Mouse (Mus musculus) forebrain, postnatal 0 days (tissue): ENCODE data around the gene Abca1. TPM values are rescaled to one million over a fixed set of nuclear protein-coding genes. Genes with fewer than 3 reads are reported as not detected.

Experiments used
- ATAC-seq: fragments of 200-750 bp; cut with Nextera tagmentation; 2 replicates; pipeline ENCODE4 v1.8.0; 2017; ENCODE audit warnings: mild to moderate bottlenecking, moderate library complexity
- DNase-seq: peaks from one replicate; pipeline ENCODE4 v3.0.0-alpha.2; 2015
- H3K27ac ChIP-seq: fragments of 300-500 bp; sonication (generic); 2 replicates; pipeline ENCODE4 v1.5.1; 2014; ENCODE audit warnings: low read depth, mild to moderate bottlenecking, antibody characterized with exemption, low read length, moderate library complexity, mixed read lengths
- H3K27me3 ChIP-seq: fragments of 300-500 bp; sonication (generic); 2 replicates; pipeline ENCODE4 v1.6.1; 2014; ENCODE audit warnings: mild to moderate bottlenecking, low read length, mixed read lengths; ENCODE audit not compliant: insufficient read depth
- H3K36me3 ChIP-seq: fragments of 300-500 bp; sonication (generic); 2 replicates; pipeline ENCODE4 v1.6.1; 2014; ENCODE audit warnings: mild to moderate bottlenecking, moderate library complexity; ENCODE audit not compliant: insufficient read depth
- H3K4me1 ChIP-seq: fragments of 300-500 bp; sonication (generic); 2 replicates; pipeline ENCODE4 v1.6.1; 2014; ENCODE audit warnings: antibody characterized with exemption; ENCODE audit not compliant: insufficient read depth
- H3K4me2 ChIP-seq: fragments of 300-500 bp; sonication (generic); 2 replicates; pipeline ENCODE4 v1.6.1; 2014; ENCODE audit warnings: low read depth, mild to moderate bottlenecking, moderate library complexity
- H3K4me3 ChIP-seq: fragments of 300-500 bp; sonication (generic); 2 replicates; pipeline ENCODE4 v1.5.1; 2014; ENCODE audit warnings: low read depth, low read length, mixed read lengths
- H3K9ac ChIP-seq: fragments of 300-500 bp; sonication (generic); 2 replicates; pipeline ENCODE4 v1.6.1; 2014; ENCODE audit warnings: mild to moderate bottlenecking
- H3K9me3 ChIP-seq: fragments of 300-500 bp; sonication (generic); 2 replicates; pipeline ENCODE4 v1.6.1; 2016; ENCODE audit warnings: low read length
- CTCF ChIP-seq: sonication (generic); IDR thresholded peaks from 2 replicates; pipeline ENCODE4 v1.5.1; 2016; ENCODE audit warnings: antibody characterized with exemption, control low read depth, low read depth
- WGBS: fragments of 180-500 bp; shearing (Covaris S2); extraction: QIAGEN DNeasy Blood & Tissue Kit; methylation state at CpG from one replicate; pipeline ENCODE4 v1.1.7; 2014; 5-methylcytosine and 5-hydroxymethylcytosine counted together
- polyA plus RNA-seq: library from polyadenylated mRNA; unstranded; fragments of >200 nt; fragmentation: Nextera tagmentation; extraction: Ambion mirVana; gene quantifications from 2 replicates; pipeline ENCODE4 v1.2.1, GENCODE M21; 2015
- total RNA-seq: library from RNA; depleted of rRNA; stranded (reverse); fragments of >200 nt; gene quantifications from 2 replicates; pipeline ENCODE4 v1.2.3, GENCODE M21; 2014

The Abca1 gene
- total and polyA plus RNA-seq, 2 experiments from 2014 or later, result 6.3 to 39.2 TPM

- no peak for ATAC-seq
- no peak for TF ChIP-seq CTCF
- Histone ChIP-seq H3K4me1 (no peaks in the 10 kb centered on the region), H3K36me3 (peaks cover 10% of the 10 kb centered on the region; the same call in 1 of the 2 replicates), H3K9me3 (no peaks in the 10 kb centered on the region), H3K9ac (no peak overlapping the region), H3K27ac (no peak overlapping the region), H3K4me3 (no peak overlapping the region), H3K27me3 (no peaks in the 10 kb centered on the region), H3K4me2 (no peak overlapping the region)
- DNase-seq, result no peak
- 89% methylated on average over 3 of the region's 3 CpGs for WGBS
These were observed 37.4 kb downstream of the Abca1 start for GRCm38 (mm10) chr4:53122310-53122709.

GRCm38 (mm10) chr4:53121516-53122227, 38.0 kb downstream of the Abca1 start:
- Histone ChIP-seq H3K4me3 (no peak overlapping the region), H3K4me2 (no peak overlapping the region), H3K4me1 (no peaks in the 10 kb centered on the region), H3K36me3 (peaks cover 4% of the 10 kb centered on the region; the same call in 1 of the 2 replicates), H3K27ac (no peak overlapping the region), H3K27me3 (no peaks in the 10 kb centered on the region), H3K9me3 (no peaks in the 10 kb centered on the region), H3K9ac (no peak overlapping the region)
- no peak for TF ChIP-seq CTCF
- 56% methylated on average over 7 of the region's 7 CpGs for WGBS
- DNase-seq (no peak), ATAC-seq (no peak; the same call in 1 of the 2 replicates)

GRCm38 (mm10) chr4:53121084-53121483, 38.6 kb downstream of the Abca1 start:
- Histone ChIP-seq H3K4me2 (no peak overlapping the region), H3K4me3 (no peak overlapping the region), H3K36me3 (no peaks in the 10 kb centered on the region; the same call in 1 of the 2 replicates), H3K27me3 (no peaks in the 10 kb centered on the region), H3K27ac (no peak overlapping the region), H3K9me3 (no peaks in the 10 kb centered on the region), H3K9ac (no peak overlapping the region), H3K4me1 (no peaks in the 10 kb centered on the region)
- ATAC-seq (no peak), DNase-seq (no peak)
- TF ChIP-seq CTCF, result no peak
- 90% methylated on average over 3 of the region's 3 CpGs for WGBS

- Histone ChIP-seq H3K27ac (no peak overlapping the region), H3K9me3 (no peaks in the 10 kb centered on the region), H3K27me3 (no peaks in the 10 kb centered on the region), H3K4me2 (no peak overlapping the region), H3K4me3 (no peak overlapping the region), H3K4me1 (no peaks in the 10 kb centered on the region), H3K9ac (no peak overlapping the region), H3K36me3 (no peaks in the 10 kb centered on the region)
- no peak for TF ChIP-seq CTCF
- 85% methylated on average over 10 of the region's 10 CpGs for WGBS
- DNase-seq (no peak), ATAC-seq (no peak)
These were observed 39.5 kb downstream of the Abca1 start for GRCm38 (mm10) chr4:53120038-53120685.

- 76% methylated on average over 4 of the region's 4 CpGs for WGBS
- TF ChIP-seq CTCF, result no peak
- ATAC-seq (no peak), DNase-seq (no peak)
- no peak overlapping the region for H3K9ac ChIP-seq
- no peak overlapping the region for H3K27ac ChIP-seq
- no peak overlapping the region for H3K4me2 ChIP-seq
- no peak overlapping the region for H3K4me3 ChIP-seq
- no peaks in the 10 kb centered on the region for H3K27me3 ChIP-seq
- H3K4me1 ChIP-seq, result no peaks in the 10 kb centered on the region
- H3K36me3 ChIP-seq, result no peaks in the 10 kb centered on the region
- no peaks in the 10 kb centered on the region for H3K9me3 ChIP-seq
These were observed 41.1 kb downstream of the Abca1 start for GRCm38 (mm10) chr4:53118643-53119042.

GRCm38 (mm10) chr4:53117610-53118009, 42.1 kb downstream of the Abca1 start:
- H3K9ac ChIP-seq, result no peak overlapping the region
- H3K4me3 ChIP-seq, result no peak overlapping the region
- no peak overlapping the region for H3K4me2 ChIP-seq
- no peak overlapping the region for H3K27ac ChIP-seq
- TF ChIP-seq CTCF, result peak; percentile 54
- no peaks in the 10 kb centered on the region for H3K27me3 ChIP-seq
- no peaks in the 10 kb centered on the region for H3K36me3 ChIP-seq
- no peak for ATAC-seq
- H3K4me1 ChIP-seq, result no peaks in the 10 kb centered on the region
- H3K9me3 ChIP-seq, result no peaks in the 10 kb centered on the region
- DNase-seq, result no peak

- WGBS, result 36% methylated on average over 5 of the region's 5 CpGs
- no peak overlapping the region for H3K4me2 ChIP-seq
- no peaks in the 10 kb centered on the region for H3K9me3 ChIP-seq
- no peak for TF ChIP-seq CTCF
- H3K4me1 ChIP-seq, result no peaks in the 10 kb centered on the region
- DNase-seq, result no peak
- no peaks in the 10 kb centered on the region for H3K27me3 ChIP-seq
- H3K4me3 ChIP-seq, result no peak overlapping the region
- H3K27ac ChIP-seq, result no peak overlapping the region
- no peak overlapping the region for H3K9ac ChIP-seq
- H3K36me3 ChIP-seq, result no peaks in the 10 kb centered on the region
- peak; percentile 28; the same call in 1 of the 2 replicates for ATAC-seq
These were observed 42.6 kb downstream of the Abca1 start for GRCm38 (mm10) chr4:53117076-53117475.
